10 mouse cellular contexts compared by ENCODE assay signal in the genomic region with DNA sequence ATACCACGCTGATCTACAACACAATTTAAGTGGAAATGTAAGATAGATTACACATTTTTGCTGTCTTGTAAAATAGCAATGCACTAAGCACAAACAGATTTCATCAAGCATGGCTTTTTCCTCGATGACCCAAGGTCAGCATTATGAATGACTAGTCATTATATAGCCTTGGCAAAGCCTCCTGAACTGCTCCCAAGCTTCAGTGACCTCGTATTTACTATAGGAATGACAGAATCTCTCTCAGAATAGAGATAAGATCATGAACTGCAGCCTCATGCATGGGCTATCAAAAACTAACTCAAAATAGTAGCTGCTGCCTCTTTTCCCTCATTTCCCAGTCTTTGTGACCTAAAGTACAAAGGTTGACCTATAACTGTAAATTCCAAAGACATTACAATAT.
"Had no signal": no experiment of that assay in that cellular context is flagged by ENCODE, and none has a peak within 500 bp of the region (broad histone marks: within the 10 kb centered on the region; RNA-seq: fewer than 3 reads in every experiment).

No protein-coding gene starts in this region.

- H3K27me3 ChIP-seq: liver, embryonic 15.5 days; lung, embryonic 15.5 days; midbrain, embryonic 13.5 days had no signal

- H3K27ac ChIP-seq: left cerebral cortex, adult 2 months; limb, embryonic 10.5 days; liver, embryonic 15.5 days; lung, embryonic 15.5 days; midbrain, embryonic 13.5 days; stomach, postnatal 0 days had no signal

- DNase-seq: kidney, adult 18-20 months; lung, postnatal 36 days; thymus, postnatal 4 days had no signal

- H3K9me3 ChIP-seq: limb, embryonic 10.5 days; liver, embryonic 15.5 days; lung, embryonic 15.5 days; midbrain, embryonic 13.5 days had no signal

- H3K9ac ChIP-seq: liver, embryonic 15.5 days; lung, embryonic 15.5 days; midbrain, embryonic 13.5 days had no signal

- H3K4me1 ChIP-seq: limb, embryonic 10.5 days; liver, embryonic 15.5 days; midbrain, embryonic 13.5 days had no signal

- H3K4me3 ChIP-seq: left cerebral cortex, adult 2 months; limb, embryonic 10.5 days; liver, embryonic 15.5 days; lung, embryonic 15.5 days; midbrain, embryonic 13.5 days had no signal

- ATAC-seq: midbrain, embryonic 13.5 days had no signal

- H3K36me3 ChIP-seq: limb, embryonic 10.5 days; liver, embryonic 15.5 days; lung, embryonic 15.5 days; midbrain, embryonic 13.5 days had no signal

- H3K4me2 ChIP-seq: liver, embryonic 11.5 days; liver, embryonic 15.5 days; lung, embryonic 15.5 days; midbrain, embryonic 13.5 days had no signal
